Mouse (Mus musculus) monocyte, adult 5-6 weeks (primary cell): ENCODE results near the gene Sass6. TPM values are rescaled to one million over a fixed set of nuclear protein-coding genes. Genes with fewer than 3 reads are reported as not detected.
A peak's percentile ranks its signal among the peaks of the same experiment; 100 is the strongest.
"Not testable (repeated sequence)": the region's sequence is repeated elsewhere in the genome, so short reads cannot be mapped to it uniquely, and the experiment has no call there.

Source experiments
- ATAC-seq: fragments of 153-309, 156-312 bp; replicated peaks from 2 replicates; pipeline ENCODE4 v1.8.0; 2017; ENCODE audit warnings: mild to moderate bottlenecking; ENCODE audit not compliant: low TSS enrichment, insufficient number of reproducible peaks, severe bottlenecking, poor library complexity, low FRiP score
- total RNA-seq: library from RNA; stranded (forward); fragments of 200-1000, 200-491, 200-594 nt; gene quantifications from 3 replicates; pipeline ENCODE4 v1.2.3, GENCODE M21; 2017

Sass6 gene
- total RNA-seq: 15.1 to 20.6 TPM (median 19.1 TPM) in 3 replicates

- peak; percentile 98 for ATAC-seq
Measured at GRCm38 (mm10) chr3:116594728-116595602, at the start of gene Sass6. Gene Sass6, plus strand, starts transcription at chr3:116594982.

- no peak for ATAC-seq
Measured at GRCm38 (mm10) chr3:116547430-116547829, 47.4 kb upstream of the Sass6 start.

GRCm38 (mm10) chr3:116551362-116551761, 43.4 kb upstream of the Sass6 start:
- ATAC-seq: no peak

GRCm38 (mm10) chr3:116561315-116561714, 33.5 kb upstream of the Sass6 start:
- not testable (repeated sequence) for ATAC-seq

GRCm38 (mm10) chr3:116562408-116563094, 32.2 kb upstream of the Sass6 start, which contains the start of gene Lrrc39:
Gene Lrrc39, plus strand, starts transcription at chr3:116562973.
- ATAC-seq: no peak

- ATAC-seq: no peak
Measured at GRCm38 (mm10) chr3:116563095-116563492, 31.7 kb upstream of the Sass6 start.

- ATAC-seq: no peak
Measured at GRCm38 (mm10) chr3:116570628-116571027, 24.2 kb upstream of the Sass6 start.

GRCm38 (mm10) chr3:116577286-116577685, 17.5 kb upstream of the Sass6 start:
- no peak for ATAC-seq

- ATAC-seq: no peak
Measured at GRCm38 (mm10) chr3:116582201-116582600, 12.6 kb upstream of the Sass6 start.

- no peak for ATAC-seq
Measured at GRCm38 (mm10) chr3:116594076-116594727, 580 bp upstream of the Sass6 start.

- no peak for ATAC-seq
Measured at GRCm38 (mm10) chr3:116595603-116595991, 815 bp downstream of the Sass6 start.

- ATAC-seq: no peak
Measured at GRCm38 (mm10) chr3:116599705-116600104, 4.9 kb downstream of the Sass6 start.

GRCm38 (mm10) chr3:116601005-116601404, 6.2 kb downstream of the Sass6 start:
- ATAC-seq: no peak

- no peak for ATAC-seq
Measured at GRCm38 (mm10) chr3:116601781-116602180, 7.0 kb downstream of the Sass6 start.

- no peak for ATAC-seq
Measured at GRCm38 (mm10) chr3:116604570-116604969, 9.8 kb downstream of the Sass6 start.

GRCm38 (mm10) chr3:116614295-116614892, 19.6 kb downstream of the Sass6 start, which contains the start of gene Trmt13:
Gene Trmt13, minus strand, starts transcription at chr3:116614587.
- ATAC-seq: no peak

- no peak for ATAC-seq
Measured at GRCm38 (mm10) chr3:116615318-116616068, 20.7 kb downstream of the Sass6 start.

GRCm38 (mm10) chr3:116618855-116619254, 24.1 kb downstream of the Sass6 start:
- no peak for ATAC-seq
